Mouse (Mus musculus): ENCODE measurements at regions not wholly inside any gene's neighbourhood (a gene's known extent, or its start where the extent isn't known, plus 50 kb on each side); places are given as distances from the start of the nearest gene placed in this dataset.

GRCm38 (mm10) chr14:62003797-62004196, 288.6 kb upstream of the Rnaseh2b start:
- Histone ChIP-seq H3K4me1 (peaks cover 17% of the 10 kb centered on the region), H3K27me3 (no peaks in the 10 kb centered on the region), H3K36me3 (no peaks in the 10 kb centered on the region), H3K27ac (replicated peaks) (peak overlapping the region; percentile 44; the same call in 1 of the 2 replicates), H3K4me2 (replicated peaks) (peak overlapping the region; percentile 28; the same call in 1 of the 2 replicates), H3K9ac (no peak overlapping the region), H3K9me3 (replicated peaks) (no peaks in the 10 kb centered on the region), H3K4me3 (replicated peaks) (no peak overlapping the region)
- no peak for ATAC-seq (ENCODE audit: insufficient number of reproducible peaks, low FRiP score, low TSS enrichment, low read depth)
- 68% methylated on average over 2 of the region's 2 CpGs for WGBS

GRCm38 (mm10) chr14:62008707-62009106, 283.7 kb upstream of the Rnaseh2b start:
- Histone ChIP-seq H3K27me3 (no peaks in the 10 kb centered on the region), H3K36me3 (no peaks in the 10 kb centered on the region), H3K4me2 (replicated peaks) (no peak overlapping the region), H3K4me1 (peaks cover 2% of the 10 kb centered on the region), H3K9me3 (replicated peaks) (no peaks in the 10 kb centered on the region), H3K27ac (replicated peaks) (no peak overlapping the region), H3K4me3 (replicated peaks) (no peak overlapping the region), H3K9ac (no peak overlapping the region)
- 87% methylated on average over 5 of the region's 5 CpGs for WGBS
- no peak for ATAC-seq (ENCODE audit: insufficient number of reproducible peaks, low FRiP score, low TSS enrichment, low read depth)

- ATAC-seq (ENCODE audit: insufficient number of reproducible peaks, low FRiP score, low TSS enrichment, low read depth), result no peak
- no peaks in the 10 kb centered on the region for H3K36me3 ChIP-seq
- no peak overlapping the region for H3K4me2 ChIP-seq (replicated peaks)
- no peaks in the 10 kb centered on the region for H3K9me3 ChIP-seq (replicated peaks)
- 81% methylated on average over 4 of the region's 4 CpGs for WGBS
- H3K27ac ChIP-seq (replicated peaks), result no peak overlapping the region
- H3K9ac ChIP-seq, result no peak overlapping the region
- peaks cover 4% of the 10 kb centered on the region; the same call in 1 of the 2 replicates for H3K4me1 ChIP-seq
- no peak overlapping the region for H3K4me3 ChIP-seq (replicated peaks)
- H3K27me3 ChIP-seq, result no peaks in the 10 kb centered on the region
These were observed 273.6 kb upstream of the Rnaseh2b start for GRCm38 (mm10) chr14:62018804-62019203.

GRCm38 (mm10) chr14:62020996-62021395, 271.4 kb upstream of the Rnaseh2b start:
- peaks cover 4% of the 10 kb centered on the region; the same call in 1 of the 2 replicates for H3K4me1 ChIP-seq
- 82% methylated on average over 3 of the region's 3 CpGs for whole genome bisulfite sequencing
- no peak for ATAC-seq (ENCODE audit: insufficient number of reproducible peaks, low FRiP score, low TSS enrichment, low read depth)
- no peak overlapping the region for H3K4me3 ChIP-seq (replicated peaks)
- H3K27ac ChIP-seq (replicated peaks), result no peak overlapping the region
- no peaks in the 10 kb centered on the region for H3K27me3 ChIP-seq
- no peaks in the 10 kb centered on the region for H3K36me3 ChIP-seq
- no peak overlapping the region for H3K4me2 ChIP-seq (replicated peaks)
- no peak overlapping the region for H3K9ac ChIP-seq
- no peaks in the 10 kb centered on the region for H3K9me3 ChIP-seq (replicated peaks)

GRCm38 (mm10) chr14:62022193-62022592, 270.2 kb upstream of the Rnaseh2b start:
- no peak overlapping the region for H3K27ac ChIP-seq (replicated peaks)
- H3K27me3 ChIP-seq, result no peaks in the 10 kb centered on the region
- WGBS, result 85% methylated on average over 3 of the region's 3 CpGs
- no peaks in the 10 kb centered on the region for H3K9me3 ChIP-seq (replicated peaks)
- no peak overlapping the region for H3K9ac ChIP-seq
- no peak overlapping the region for H3K4me2 ChIP-seq (replicated peaks)
- no peaks in the 10 kb centered on the region for H3K36me3 ChIP-seq
- peaks cover 4% of the 10 kb centered on the region; the same call in 1 of the 2 replicates for H3K4me1 ChIP-seq
- no peak overlapping the region for H3K4me3 ChIP-seq (replicated peaks)
- no peak for ATAC-seq (ENCODE audit: insufficient number of reproducible peaks, low FRiP score, low TSS enrichment, low read depth)

GRCm38 (mm10) chr14:62023022-62023421, 269.4 kb upstream of the Rnaseh2b start:
- WGBS, result 80% methylated on average over 7 of the region's 7 CpGs
- Histone ChIP-seq H3K27me3 (no peaks in the 10 kb centered on the region), H3K4me1 (peaks cover 4% of the 10 kb centered on the region; the same call in 1 of the 2 replicates), H3K27ac (replicated peaks) (no peak overlapping the region), H3K9me3 (replicated peaks) (no peaks in the 10 kb centered on the region), H3K9ac (no peak overlapping the region), H3K4me3 (replicated peaks) (no peak overlapping the region), H3K36me3 (no peaks in the 10 kb centered on the region), H3K4me2 (replicated peaks) (no peak overlapping the region)
- ATAC-seq (ENCODE audit: insufficient number of reproducible peaks, low FRiP score, low TSS enrichment, low read depth), result no peak

- Histone ChIP-seq H3K4me3 (replicated peaks) (no peak overlapping the region), H3K9ac (no peak overlapping the region), H3K4me1 (0 out of 2 replicates have a peak, but pooled peaks cover 3% of the 10 kb centered on the region), H3K9me3 (replicated peaks) (no peaks in the 10 kb centered on the region), H3K27me3 (no peaks in the 10 kb centered on the region), H3K4me2 (replicated peaks) (no peak overlapping the region), H3K36me3 (no peaks in the 10 kb centered on the region), H3K27ac (replicated peaks) (no peak overlapping the region)
- no peak for ATAC-seq (ENCODE audit: insufficient number of reproducible peaks, low FRiP score, low TSS enrichment, low read depth)
- 66% methylated on average over 8 of the region's 8 CpGs for WGBS
These were observed 264.6 kb upstream of the Rnaseh2b start for GRCm38 (mm10) chr14:62027751-62028279.

GRCm38 (mm10) chr14:62030059-62030458, 262.3 kb upstream of the Rnaseh2b start:
- Histone ChIP-seq H3K4me1 (0 out of 2 replicates have a peak, but pooled peaks cover 7% of the 10 kb centered on the region), H3K4me3 (replicated peaks) (no peak overlapping the region), H3K27me3 (no peaks in the 10 kb centered on the region), H3K27ac (replicated peaks) (peak overlapping the region; percentile 44; the same call in 1 of the 2 replicates), H3K36me3 (no peaks in the 10 kb centered on the region), H3K9ac (no peak overlapping the region), H3K9me3 (replicated peaks) (no peaks in the 10 kb centered on the region), H3K4me2 (replicated peaks) (no peak overlapping the region)
- ATAC-seq (ENCODE audit: insufficient number of reproducible peaks, low FRiP score, low TSS enrichment, low read depth), result no peak
- 42% methylated on average over 7 of the region's 7 CpGs for WGBS

- Histone ChIP-seq H3K4me1 (peaks cover 10% of the 10 kb centered on the region; the same call in 1 of the 2 replicates), H3K9me3 (replicated peaks) (no peaks in the 10 kb centered on the region), H3K27me3 (no peaks in the 10 kb centered on the region), H3K36me3 (no peaks in the 10 kb centered on the region), H3K4me2 (replicated peaks) (no peak overlapping the region), H3K27ac (replicated peaks) (no peak overlapping the region), H3K9ac (no peak overlapping the region), H3K4me3 (replicated peaks) (no peak overlapping the region)
- 96% methylated on average over 4 of the region's 4 CpGs for WGBS
- no peak for ATAC-seq (ENCODE audit: insufficient number of reproducible peaks, low FRiP score, low TSS enrichment, low read depth)
These were observed 258.7 kb upstream of the Rnaseh2b start for GRCm38 (mm10) chr14:62033661-62034060.

GRCm38 (mm10) chr14:62034664-62035063, 257.7 kb upstream of the Rnaseh2b start:
- Histone ChIP-seq H3K4me2 (replicated peaks) (no peak overlapping the region), H3K4me3 (replicated peaks) (no peak overlapping the region), H3K9ac (no peak overlapping the region), H3K27me3 (no peaks in the 10 kb centered on the region), H3K4me1 (peaks cover 10% of the 10 kb centered on the region; the same call in 1 of the 2 replicates), H3K9me3 (replicated peaks) (no peaks in the 10 kb centered on the region), H3K36me3 (no peaks in the 10 kb centered on the region), H3K27ac (replicated peaks) (no peak overlapping the region)
- no peak for ATAC-seq (ENCODE audit: insufficient number of reproducible peaks, low FRiP score, low TSS enrichment, low read depth)
- WGBS, result 26% methylated on average over 4 of the region's 4 CpGs

- Histone ChIP-seq H3K9ac (no peak overlapping the region), H3K4me3 (replicated peaks) (no peak overlapping the region), H3K36me3 (no peaks in the 10 kb centered on the region), H3K27ac (replicated peaks) (no peak overlapping the region), H3K27me3 (no peaks in the 10 kb centered on the region), H3K4me1 (peaks cover 7% of the 10 kb centered on the region; the same call in 1 of the 2 replicates), H3K9me3 (replicated peaks) (no peaks in the 10 kb centered on the region), H3K4me2 (replicated peaks) (no peak overlapping the region)
- WGBS, result 92% methylated on average over 3 of the region's 3 CpGs
- ATAC-seq (ENCODE audit: insufficient number of reproducible peaks, low FRiP score, low TSS enrichment, low read depth), result no peak
These were observed 257.0 kb upstream of the Rnaseh2b start for GRCm38 (mm10) chr14:62035416-62035815.

GRCm38 (mm10) chr14:62037514-62037913, 254.9 kb upstream of the Rnaseh2b start:
- H3K4me1 ChIP-seq, result peaks cover 7% of the 10 kb centered on the region; the same call in 1 of the 2 replicates
- WGBS, result 60% methylated on average over 1 of the region's 1 CpGs
- H3K4me2 ChIP-seq (replicated peaks), result no peak overlapping the region
- no peaks in the 10 kb centered on the region for H3K27me3 ChIP-seq
- H3K9ac ChIP-seq, result no peak overlapping the region
- H3K36me3 ChIP-seq, result no peaks in the 10 kb centered on the region
- no peak for ATAC-seq (ENCODE audit: insufficient number of reproducible peaks, low FRiP score, low TSS enrichment, low read depth)
- no peaks in the 10 kb centered on the region for H3K9me3 ChIP-seq (replicated peaks)
- H3K27ac ChIP-seq (replicated peaks), result no peak overlapping the region
- H3K4me3 ChIP-seq (replicated peaks), result no peak overlapping the region
